Mouse (Mus musculus) 3T3-L1 (cell line): ENCODE data around the gene Plaur.
"Not testable (repeated sequence)": the region's sequence is repeated elsewhere in the genome, so short reads cannot be mapped to it uniquely, and the experiment has no call there.

ENCODE experiments used
- DNase-seq: peaks from one replicate; pipeline ENCODE4 v3.0.0-alpha.2; 2015; ENCODE audit warnings: low read depth, low spot score

Gene Plaur

DNA sequence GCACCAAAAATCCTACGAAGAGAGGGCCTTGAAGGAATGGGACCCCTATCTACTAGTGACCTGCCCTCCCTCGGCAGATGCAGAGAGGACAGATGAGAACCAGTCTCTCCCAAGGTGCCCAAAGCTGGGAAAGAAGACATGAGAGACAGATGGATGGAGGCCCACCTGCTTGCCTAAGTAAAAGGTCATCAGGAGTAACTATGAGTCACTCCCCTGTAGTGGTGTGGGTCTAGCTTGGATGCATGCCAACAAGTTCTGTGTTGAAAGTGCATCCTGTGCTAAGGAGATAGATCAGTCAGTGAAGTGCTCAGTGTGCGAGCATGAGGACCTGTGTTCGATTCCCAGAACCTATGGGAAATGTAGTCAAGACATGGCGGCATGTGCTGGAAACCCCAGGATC is 16.6 kb downstream of the Plaur start:
- DNase-seq = no peak

DNA sequence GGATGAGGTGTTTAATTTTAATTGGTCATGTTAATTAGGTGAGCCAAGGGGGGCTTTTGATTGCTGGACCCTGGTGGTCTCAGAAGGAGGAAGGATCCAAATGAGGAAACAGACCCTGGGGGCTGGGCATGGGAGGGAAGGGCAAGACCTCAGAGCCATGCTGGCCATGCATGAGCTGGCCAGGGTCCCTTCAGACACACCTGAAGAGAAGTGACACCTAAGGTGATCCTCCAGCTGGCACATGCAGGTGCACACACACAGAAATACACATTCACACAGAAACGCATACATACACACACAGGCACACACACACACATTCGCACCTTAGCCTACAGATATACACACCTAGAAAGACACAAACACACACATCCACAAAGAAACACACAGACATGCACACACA is 17.4 kb downstream of the Plaur start:
- no peak for DNase-seq

DNA sequence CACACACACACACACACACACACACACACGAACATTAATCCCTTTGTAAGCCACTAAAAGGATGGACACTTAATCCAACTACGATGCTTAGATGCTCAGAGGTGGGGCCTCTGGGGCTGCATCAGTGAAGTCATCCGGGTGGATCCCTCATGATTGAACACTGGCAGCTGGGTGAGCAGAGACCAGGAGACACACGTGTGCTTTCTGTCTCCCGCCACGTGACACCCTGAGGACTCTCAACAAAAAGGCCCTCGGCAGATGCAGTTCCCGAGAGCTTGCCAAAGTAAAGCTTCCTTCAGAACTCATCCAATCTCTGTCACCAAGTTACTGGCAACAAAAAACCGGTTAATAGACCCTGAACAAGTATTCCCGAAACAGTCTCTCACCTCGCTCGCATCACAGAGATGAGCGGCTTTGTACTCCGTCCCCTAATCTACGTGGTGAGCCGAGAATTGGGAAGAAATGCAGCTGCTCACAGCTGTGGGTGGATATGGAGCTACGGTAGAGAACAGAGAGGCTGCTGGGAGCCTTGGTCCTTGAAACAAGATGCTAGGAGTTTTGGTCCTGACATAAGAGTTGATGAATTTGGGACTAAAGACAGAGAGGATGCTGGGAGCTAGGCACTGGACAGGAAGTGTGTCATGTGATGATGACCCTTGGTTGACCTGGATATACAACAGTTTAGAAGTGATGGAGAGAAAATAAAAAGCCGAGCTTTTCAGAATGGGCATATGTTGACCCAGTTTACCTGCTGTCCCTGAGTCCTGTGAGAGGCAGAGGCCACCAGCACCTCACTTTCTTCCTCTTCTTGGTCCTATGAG is 18.0 kb downstream of the Plaur start:
- DNase-seq = no peak

DNA sequence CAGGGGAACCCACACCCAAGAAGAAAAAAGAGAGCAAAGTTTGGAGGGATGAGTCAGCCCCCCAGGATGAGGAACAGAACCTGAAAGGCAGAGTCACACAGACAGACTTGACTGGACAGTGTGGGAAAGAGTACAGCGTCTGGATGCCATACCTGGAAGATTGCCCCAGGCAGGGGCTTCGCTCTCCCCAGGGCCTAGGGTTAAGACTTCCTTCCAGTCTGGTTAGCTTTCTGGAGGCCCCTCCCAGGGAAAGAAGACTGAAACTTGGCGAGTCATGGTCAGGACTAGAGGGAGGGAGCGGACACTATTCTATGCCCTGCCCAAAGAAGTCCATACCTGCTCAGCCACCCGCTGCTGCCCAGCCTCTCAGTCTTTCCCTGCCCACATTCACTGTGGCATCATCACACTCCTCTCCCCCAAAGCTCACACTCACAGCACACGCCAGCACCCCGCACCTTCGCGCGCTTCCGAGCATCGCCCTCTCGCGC is 18.7 kb downstream of the Plaur start:
- DNase-seq = peak; percentile 18

DNA sequence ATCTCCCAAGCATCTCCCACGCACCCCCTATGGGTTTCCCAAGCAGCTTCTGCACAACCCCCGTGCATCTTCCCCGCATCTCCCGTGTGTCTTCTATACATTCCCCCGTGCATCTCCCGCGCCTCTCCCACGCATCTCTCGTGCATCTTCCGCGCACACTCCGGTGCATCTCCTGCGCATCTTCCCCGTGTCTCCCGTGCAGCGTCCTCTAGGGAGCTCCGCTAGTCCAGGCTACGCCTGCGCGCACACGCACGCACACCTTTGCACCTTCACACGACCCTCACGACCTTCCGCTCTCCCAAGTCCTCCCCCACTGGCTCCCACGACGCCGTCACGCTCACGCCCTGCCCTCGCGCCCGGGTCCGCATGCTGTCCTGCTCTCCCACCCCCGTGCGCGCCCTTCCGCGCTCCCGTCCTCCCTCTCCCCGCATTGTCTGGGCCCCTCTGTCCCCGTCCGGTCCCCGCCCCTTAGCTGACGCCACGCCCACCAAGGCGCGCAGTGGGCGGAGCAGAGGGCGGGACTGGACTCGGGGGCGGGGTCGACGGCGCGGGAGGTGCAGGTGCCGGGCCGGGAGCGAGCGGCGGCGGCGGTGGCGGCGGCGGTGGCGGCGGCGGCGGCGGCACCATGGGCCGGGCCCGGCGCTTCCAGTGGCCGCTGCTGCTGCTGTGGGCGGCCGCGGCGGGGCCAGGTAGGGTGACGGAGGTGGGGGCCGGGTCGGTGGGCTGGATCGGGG is 19.4 kb downstream of the Plaur start, which contains the start of gene Cadm4:
TSS of gene Cadm4 (plus strand) at position 550 of the 734 bp plus-strand sequence.
- DNase-seq = peak; percentile 19

DNA sequence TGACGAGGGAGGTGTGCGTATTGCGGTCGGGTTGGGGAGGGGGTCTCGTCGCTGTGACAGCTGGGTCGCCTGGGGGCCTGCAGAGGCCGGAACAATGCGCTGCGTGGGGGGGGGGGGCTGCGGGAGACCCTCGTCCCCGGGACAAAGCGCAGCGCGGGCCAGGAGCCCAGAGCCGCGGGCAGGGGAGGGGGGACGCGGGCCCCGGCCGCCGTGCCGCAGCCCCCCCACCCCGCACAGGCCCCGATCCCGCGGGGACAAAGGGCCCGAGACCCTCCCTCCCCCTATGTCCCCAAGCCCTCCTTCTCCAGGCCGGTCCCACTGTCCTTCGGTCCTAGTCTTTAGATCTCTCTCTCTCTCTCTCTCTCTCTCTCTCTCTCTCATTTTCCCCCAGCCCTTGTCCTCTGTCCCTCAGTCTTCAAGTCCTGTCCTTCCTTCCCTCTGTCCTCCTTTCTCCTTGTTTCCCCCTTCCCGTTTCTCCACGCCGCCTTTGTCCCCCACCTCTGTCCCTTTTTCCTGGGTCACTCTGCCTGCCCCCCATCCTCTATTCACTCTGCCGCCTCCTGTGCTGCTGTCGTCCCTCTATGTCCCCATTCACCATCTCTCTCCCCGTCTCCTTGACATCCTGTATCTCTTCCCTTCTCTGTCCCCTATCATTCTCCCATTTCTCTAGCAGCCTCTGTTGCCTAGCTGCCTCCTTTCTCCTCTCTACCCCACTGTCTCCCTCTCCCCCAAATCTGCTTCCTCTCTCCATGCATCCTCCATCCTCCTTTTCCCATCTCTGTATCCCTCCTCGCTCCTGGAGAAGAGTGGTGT is 20.1 kb downstream of the Plaur start:
- DNase-seq = no peak

DNA sequence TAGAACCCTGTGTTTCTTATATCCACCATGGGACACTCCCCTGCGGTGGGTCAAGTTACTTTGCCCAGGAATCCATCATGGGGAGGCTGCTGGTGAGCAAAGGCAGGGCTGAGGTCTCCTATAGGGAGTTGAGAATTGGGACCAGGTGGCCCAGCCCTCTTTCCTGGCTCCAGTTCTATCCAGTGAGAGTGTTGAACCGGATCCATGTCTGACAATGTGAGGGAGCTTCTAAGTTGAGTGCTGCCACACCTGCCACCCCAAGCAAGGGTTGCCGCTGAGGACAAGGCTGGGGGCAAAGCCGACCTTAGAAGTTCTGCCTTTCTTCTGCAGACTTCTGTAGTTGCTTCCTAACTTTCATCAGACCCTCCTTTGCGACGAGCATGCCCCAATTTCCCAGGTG is 21.0 kb downstream of the Plaur start:
- not testable (repeated sequence) for DNase-seq

DNA sequence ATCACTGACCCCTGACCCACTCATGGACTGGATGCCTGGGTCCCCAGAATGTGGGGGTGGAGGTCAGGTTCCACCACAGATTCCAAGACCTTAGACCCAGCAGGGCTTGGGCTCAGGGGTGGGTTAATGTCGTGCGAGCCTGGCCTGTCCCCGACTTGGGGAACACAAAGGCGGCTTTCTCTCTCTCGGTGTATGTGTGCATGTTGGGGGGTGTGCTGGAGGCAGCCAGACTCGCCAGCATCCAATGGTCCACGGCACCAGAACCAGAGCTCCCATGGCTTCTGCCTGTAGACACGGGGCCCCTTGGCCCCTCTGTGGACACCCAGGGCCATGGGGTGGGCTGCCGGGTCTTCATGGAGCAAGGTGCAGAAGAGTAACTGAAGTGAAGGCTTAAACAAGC is 23.2 kb downstream of the Plaur start:
- DNase-seq = no peak

DNA sequence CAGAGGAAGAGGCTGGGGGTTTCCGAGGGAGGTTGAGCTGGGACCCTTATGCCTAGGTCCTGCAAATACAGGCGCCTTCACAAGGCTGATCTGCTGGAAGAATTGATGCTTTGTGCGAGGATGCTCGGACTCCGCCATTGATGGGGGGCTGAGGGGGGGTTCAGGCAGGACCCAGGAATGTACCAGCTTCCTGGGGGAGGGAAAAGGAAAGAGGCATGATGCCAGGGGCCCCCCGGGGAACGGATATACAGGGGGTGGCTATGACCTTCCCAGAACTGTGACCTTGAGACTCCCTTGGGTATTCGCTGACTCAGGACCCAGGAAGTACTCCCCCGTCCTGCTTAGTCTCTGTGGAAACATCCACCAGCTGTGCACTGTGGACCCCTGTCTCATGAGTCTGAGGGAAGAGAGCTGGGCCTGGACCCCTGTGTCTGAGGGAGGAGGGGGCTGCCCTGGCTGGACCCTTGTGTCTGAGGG is 24.4 kb downstream of the Plaur start:
- no peak for DNase-seq

DNA sequence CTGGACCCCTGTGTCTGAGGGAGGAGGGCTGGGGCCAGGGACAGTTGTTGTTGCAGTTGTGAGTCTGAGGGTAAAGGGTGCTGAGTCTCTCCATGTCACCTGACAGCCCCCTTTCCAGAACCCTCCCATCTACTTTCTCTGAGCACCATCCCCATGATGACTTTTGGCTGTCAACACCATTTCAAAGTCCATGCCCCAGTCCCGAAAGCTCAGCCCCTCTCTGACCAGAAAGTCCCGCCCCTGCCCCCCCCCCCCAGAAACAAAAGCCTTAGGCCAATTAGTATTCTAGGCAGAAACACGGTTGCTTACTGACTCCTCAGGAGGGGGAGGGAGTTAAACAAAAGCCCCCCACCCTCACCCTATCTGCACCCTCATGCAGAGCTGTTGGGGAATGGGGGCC is 25.1 kb downstream of the Plaur start:
- no peak for DNase-seq

DNA sequence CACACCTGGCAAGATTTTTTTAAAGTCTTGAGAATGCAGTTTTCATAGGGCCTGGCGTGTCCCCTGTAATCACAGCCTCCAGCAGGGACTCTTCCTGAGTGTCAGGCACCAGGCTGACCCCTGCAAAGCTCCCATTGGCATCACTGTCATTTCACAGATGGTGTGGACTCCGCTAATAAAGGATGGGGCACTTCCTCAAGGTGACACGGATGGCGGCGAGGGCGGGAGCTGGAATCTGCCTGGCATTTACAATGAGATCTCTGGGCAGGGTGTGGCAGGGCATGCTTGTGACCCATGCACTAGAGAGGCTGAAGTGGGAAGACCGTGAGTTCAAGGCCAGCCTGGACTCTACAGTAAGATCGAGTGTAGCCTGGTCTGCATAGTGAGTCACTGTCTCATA is 26.0 kb downstream of the Plaur start:
- DNase-seq = no peak

DNA sequence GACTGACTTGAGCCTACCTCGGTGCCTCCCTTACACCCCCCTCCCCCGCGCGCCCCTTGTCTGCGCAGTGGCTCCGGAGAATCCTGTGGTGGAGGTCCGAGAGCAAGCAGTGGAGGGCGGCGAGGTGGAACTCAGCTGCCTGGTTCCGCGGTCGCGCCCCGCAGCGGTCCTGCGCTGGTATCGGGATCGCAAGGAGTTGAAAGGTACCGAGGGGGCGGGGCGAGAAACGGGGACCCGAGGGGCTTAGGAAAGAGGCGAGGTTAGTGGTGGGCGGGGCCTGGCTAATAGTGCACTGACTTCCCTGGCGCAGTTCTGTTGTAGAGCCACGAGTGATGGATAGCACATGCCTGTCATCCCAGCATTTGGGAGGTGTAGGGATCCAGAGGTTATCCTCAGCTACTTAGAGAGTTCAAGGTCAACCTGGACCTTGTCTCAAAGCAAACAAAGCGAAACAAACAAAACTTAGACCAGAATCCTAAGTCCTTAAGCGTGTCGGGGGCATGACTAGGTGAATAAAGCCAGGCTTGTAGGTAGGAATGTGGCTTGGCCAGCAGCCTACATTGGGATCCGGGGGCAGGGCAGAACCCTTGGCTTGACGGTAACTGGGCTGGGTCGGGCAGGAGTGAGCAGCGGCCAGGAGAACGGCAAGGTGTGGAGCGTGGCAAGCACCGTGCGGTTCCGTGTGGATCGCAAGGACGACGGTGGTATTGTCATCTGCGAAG is 37.7 kb downstream of the Plaur start:
- no peak for DNase-seq

DNA sequence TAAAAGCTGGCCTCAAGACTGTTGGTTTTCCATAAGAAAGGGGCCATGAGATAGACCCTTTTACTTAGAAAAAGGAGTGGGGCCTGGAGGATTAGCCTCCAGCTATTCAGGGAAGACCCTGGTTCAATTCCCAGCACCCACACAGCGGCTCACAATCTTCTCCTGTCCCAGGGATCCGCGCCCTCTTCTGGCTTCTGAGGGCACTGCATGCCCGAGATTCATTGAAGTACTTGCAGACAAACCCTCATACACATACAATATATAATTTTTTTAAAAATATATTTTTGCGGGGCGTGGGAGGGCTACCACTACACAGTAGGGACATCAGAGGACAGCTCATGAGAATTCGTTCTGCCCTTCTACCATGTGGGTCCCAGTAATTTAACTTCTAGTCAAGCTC is 38.6 kb downstream of the Plaur start:
- no peak for DNase-seq

DNA sequence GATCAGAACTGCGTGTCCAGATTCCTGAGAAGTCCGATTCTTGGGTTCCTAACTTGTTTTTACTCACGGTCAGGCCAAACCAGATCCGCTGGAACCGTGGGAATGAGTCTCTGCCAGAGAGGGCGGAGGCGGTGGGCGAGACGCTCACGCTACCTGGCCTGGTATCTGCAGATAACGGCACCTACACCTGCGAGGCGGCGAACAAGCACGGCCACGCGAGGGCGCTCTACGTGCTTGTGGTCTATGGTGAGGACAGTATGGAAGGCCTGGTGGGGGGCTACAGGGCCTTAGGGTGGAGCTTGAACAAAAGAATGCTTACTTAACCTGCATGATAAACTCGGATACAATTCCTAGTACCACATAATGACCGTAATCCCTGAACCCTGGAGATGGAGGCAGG is 39.2 kb downstream of the Plaur start:
- no peak for DNase-seq

DNA sequence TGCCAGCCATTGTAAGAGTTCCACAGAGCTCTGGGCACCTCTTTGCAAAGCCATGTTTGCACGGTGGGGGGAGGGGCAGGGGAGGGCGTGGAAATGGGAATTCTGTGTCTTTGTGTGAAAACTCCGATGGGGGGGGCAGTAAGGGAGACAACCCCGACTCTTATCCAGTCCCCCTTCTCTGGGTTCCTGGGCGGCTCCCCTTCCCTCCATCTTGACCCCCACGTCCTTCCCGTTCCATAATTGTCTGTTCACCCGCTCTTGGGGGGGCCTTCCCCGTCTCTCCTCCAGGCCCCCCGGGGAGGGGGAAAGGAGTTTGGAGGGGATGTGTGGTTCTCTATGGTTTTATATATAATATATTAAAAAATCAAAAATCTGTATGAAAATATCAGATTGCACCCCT is 41.7 kb downstream of the Plaur start:
- DNase-seq = no peak

DNA sequence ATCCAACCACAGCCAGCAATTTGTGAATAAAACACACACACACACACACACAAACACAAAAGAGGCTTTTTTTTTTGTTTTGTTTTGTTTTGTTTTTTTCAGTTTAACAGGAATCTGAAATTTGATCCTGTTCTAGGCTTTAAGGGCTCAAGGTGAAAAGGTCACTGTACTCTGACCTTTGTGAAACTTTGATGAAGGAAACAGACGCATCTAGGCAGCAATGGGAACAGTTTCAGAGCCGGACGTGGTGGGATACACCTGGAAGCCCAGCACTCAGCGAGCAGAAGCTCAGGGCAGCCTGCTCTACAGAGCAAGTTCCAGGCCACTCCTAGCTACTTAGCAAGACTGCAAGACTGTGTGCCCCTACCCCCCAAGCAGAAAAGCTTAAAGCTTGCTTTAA is 42.6 kb downstream of the Plaur start:
- DNase-seq = no peak

DNA sequence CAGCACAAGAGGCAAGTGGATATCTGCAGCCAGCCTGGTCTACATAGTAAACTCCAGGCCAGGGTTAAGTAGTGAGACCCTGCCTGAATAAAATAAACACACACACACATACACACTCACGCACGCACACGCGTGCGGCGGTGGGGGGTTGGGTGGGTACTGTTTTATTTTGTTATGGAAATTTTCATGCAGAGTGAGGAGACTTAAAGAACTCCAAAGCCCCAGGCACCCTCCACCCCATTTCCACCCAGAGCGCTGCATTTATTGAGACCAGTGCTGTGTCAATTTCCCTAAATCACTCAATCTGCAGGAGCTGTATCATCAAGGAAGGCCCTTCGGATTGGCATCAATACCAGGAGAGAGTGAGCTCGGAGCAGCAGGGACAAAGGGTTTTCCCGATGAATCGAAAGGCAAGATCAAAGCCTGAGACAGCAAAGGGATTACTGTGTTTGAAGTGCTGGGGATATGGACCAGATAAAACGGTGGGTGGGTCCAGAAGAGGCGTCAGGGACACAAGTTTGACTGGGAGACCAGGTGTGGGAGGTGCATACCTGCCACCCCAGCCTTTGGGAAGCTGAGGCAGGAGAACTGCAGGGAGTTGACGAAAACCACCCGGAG is 43.3 kb downstream of the Plaur start:
- no peak for DNase-seq

DNA sequence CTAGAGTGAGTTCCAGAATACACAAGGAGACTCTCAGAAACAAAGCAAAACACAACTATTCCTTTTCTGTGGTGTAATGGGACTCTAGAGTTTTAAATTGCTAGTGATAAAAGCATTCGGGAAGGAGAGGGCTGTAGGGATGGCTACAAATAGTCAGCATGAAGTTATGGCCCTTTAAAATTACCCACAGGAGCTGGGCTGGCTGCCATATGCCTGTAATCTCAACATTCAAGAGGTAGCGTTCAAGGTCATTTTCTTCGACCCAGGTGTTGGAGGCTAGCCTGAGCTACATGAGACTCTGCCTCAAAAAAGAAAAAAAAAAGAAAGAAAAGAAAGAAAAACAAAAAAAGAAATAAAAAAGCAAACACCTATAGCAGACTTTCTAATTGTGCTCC is 43.8 kb downstream of the Plaur start:
- DNase-seq = no peak

DNA sequence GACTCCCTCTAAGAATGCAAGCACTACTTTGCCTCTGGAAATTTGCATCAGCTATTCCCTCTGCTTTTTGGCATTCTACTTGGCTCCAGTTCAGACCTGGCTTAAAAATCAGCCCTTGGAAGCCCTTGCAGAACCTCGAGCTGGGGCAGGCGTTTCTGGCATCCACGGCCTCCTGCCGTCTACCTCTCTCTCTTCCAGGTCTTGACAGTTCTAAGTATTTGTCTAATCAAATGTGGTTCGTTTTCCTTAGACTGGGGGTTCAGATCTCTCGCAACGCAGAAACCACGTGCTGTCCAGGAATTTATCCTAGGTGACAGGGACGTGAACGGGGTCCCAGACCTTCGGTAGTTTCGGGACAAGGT is 44.2 kb downstream of the Plaur start:
- peak; percentile 70 for DNase-seq

DNA sequence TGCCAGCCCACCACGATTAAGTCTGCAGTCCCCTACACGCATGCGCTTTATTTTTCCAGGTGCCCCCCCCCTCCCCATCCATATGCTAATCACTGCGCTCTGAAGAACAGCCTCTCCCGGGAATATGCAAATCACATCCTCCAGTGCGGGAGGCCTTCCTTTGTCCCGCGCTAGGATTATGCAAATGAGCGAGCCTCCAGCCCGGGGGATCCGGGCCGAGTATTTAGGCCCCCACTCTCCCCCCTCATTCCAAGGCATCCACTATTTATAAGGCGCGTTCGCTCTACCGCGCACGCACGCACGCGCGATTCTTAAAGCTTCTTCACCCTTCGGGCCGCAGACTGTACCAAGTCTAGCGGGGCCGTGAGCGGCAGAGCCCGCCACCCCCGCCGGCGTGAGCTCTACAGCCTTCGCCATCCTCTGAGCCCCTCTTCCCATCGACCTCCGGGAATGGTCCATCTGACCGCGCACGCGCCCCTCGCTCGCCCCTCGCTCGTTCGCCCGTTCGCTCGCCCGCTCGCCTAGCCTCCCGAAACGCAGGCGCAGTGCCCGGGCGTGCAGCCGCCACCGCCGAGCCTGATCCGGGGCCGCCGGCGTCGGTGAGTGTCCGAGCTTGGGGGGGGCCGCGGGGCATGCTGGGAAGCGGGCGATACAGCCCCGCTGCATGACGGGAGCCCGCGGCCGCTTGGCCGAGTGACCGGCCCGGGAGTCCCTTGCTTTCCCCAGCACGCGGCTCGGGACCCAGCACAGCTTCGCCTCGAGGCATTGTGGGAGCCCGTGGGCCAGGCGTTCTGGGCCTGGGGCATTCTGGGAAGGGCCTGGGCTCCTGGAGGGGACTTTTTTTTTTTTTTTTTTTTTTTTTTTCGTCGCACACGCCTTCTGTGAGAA is 44.8 kb downstream of the Plaur start, which contains the start of gene Zfp428:
TSS of gene Zfp428 (plus strand) at position 169 of the 888 bp plus-strand sequence.
- peak; percentile 79 for DNase-seq
